Mouse (Mus musculus) mature B cell (primary cell): Measurements from ENCODE around the gene F8a.
"Not testable (repeated sequence)": the region's sequence is repeated elsewhere in the genome, so short reads cannot be mapped to it uniquely, and the experiment has no call there.

Experiments used
- in situ Hi-C: fragments of 300-500 bp; cut with MboI; formaldehyde crosslinking; loops from 2 replicates; pipeline ENCODE4 v1.14.3; 2019

Gene F8a

GRCm38 (mm10) chrX:73227914-73228605, at the start of gene F8a:
TSS of gene F8a (plus strand) at chrX:73228291.
- in situ Hi-C loops, result no loop called here

- in situ Hi-C loops, result not testable (repeated sequence)
Observed at GRCm38 (mm10) chrX:73191934-73192333, 36.2 kb upstream of the F8a start, which contains the start of gene Xlr3b. TSS of gene Xlr3b (plus strand) at chrX:73192207.

GRCm38 (mm10) chrX:73213819-73214564, 14.1 kb upstream of the F8a start, which contains the start of gene Xlr4b:
TSS of gene Xlr4b (plus strand) at chrX:73214333.
- in situ Hi-C loops, result not testable (repeated sequence)

GRCm38 (mm10) chrX:73225365-73225764, 2.7 kb upstream of the F8a start:
- in situ Hi-C loops, result no loop called here

GRCm38 (mm10) chrX:73228606-73229214, 619 bp downstream of the F8a start:
- in situ Hi-C loops, result no loop called here

GRCm38 (mm10) chrX:73229288-73229687, 1.2 kb downstream of the F8a start:
- in situ Hi-C loops, result no loop called here

GRCm38 (mm10) chrX:73242821-73243325, 14.8 kb downstream of the F8a start, which contains the start of gene Xlr4c:
TSS of gene Xlr4c (minus strand) at chrX:73243130.
- in situ Hi-C loops, result not testable (repeated sequence)

GRCm38 (mm10) chrX:73262428-73262827, 34.3 kb downstream of the F8a start:
- in situ Hi-C loops, result not testable (repeated sequence)

GRCm38 (mm10) chrX:73265270-73265669, 37.2 kb downstream of the F8a start, which contains the start of gene Xlr3c:
TSS of gene Xlr3c (minus strand) at chrX:73265390.
- in situ Hi-C loops, result not testable (repeated sequence)
